Mouse (Mus musculus) forebrain, embryonic 10.5 days (tissue): ENCODE measurements around the gene Gpsm3. TPM values are rescaled to one million over a fixed set of nuclear protein-coding genes. Genes with fewer than 3 reads are reported as not detected.

Source experiments
- DNase-seq: peaks from one replicate; pipeline ENCODE4 v3.0.0-alpha.2; 2017; ENCODE audit warnings: low spot score; ENCODE audit errors: extremely low spot score
- H3K27ac ChIP-seq: fragments of 300-500 bp; sonication (generic); 2 replicates; pipeline ENCODE4 v1.5.1; 2016; ENCODE audit warnings: mild to moderate bottlenecking
- H3K27me3 ChIP-seq: fragments of 300-500 bp; sonication (generic); 2 replicates; pipeline ENCODE4 v1.6.1; 2016; ENCODE audit warnings: mild to moderate bottlenecking; ENCODE audit not compliant: poor library complexity, severe bottlenecking
- H3K36me3 ChIP-seq: fragments of 300-500 bp; sonication (generic); replicated peaks from 2 replicates; pipeline ENCODE4 v1.6.1; 2016; ENCODE audit warnings: mild to moderate bottlenecking, moderate library complexity
- H3K4me1 ChIP-seq: fragments of 300-500 bp; sonication (generic); 2 replicates; pipeline ENCODE4 v1.6.1; 2016
- H3K4me3 ChIP-seq: fragments of 300-500 bp; sonication (generic); 2 replicates; pipeline ENCODE4 v1.5.1; 2016; ENCODE audit warnings: mild to moderate bottlenecking, moderate library complexity
- H3K9me3 ChIP-seq: fragments of 300-500 bp; sonication (generic); 2 replicates; pipeline ENCODE4 v1.6.1; 2016; ENCODE audit warnings: mild to moderate bottlenecking, moderate library complexity
- WGBS: fragments of 180-500 bp; shearing (Covaris S2); methylation state at CpG from one replicate; pipeline ENCODE4 v1.1.7; 2016; 5-methylcytosine and 5-hydroxymethylcytosine counted together
- polyA plus RNA-seq: library from polyadenylated mRNA; unstranded; fragments of >200 nt; fragmentation: Nextera tagmentation; extraction: Ambion mirVana; gene quantifications from 2 replicates; pipeline ENCODE4 v1.2.1, GENCODE M21; 2016

Gene Gpsm3
- polyA plus RNA-seq, 1 experiment from 2014 or later: 5.9 TPM

- peaks cover 27% of the 10 kb centered on the region for H3K4me1 ChIP-seq
- 83% methylated on average over 11 of the region's 11 CpGs for WGBS
- no peak overlapping the region for H3K4me3 ChIP-seq
- no peak overlapping the region for H3K27ac ChIP-seq
- peaks cover 10% of the 10 kb centered on the region; the same call in 1 of the 2 replicates for H3K27me3 ChIP-seq
- no peaks in the 10 kb centered on the region for H3K36me3 ChIP-seq
- DNase-seq: no peak
- H3K9me3 ChIP-seq: 0 out of 2 replicates have a peak, but pooled peaks cover 3% of the 10 kb centered on the region
Observed at GRCm38 (mm10) chr17:34563354-34563753, 26.3 kb upstream of the Gpsm3 start.

DNA sequence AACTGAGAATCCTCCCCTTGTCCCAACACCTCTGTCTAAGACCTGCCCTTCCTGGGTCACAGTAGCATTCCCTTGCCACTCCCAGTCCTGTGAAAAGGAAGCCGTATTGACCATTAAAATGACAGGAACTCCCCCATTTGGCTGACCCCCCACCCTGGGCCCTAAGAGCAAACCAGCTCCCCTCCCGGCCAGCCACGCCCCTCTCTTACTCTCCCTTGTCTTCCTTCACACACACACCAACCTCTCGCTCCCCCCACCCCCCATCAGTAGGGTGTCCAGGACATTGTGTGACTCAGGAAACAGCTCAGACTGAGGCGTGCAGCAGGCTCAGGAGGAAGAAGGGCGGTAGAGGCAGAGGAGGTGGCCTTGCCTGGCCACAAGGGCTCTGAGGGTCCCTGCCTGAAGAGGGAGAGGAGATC, 25.6 kb upstream of the Gpsm3 start, which contains the start of gene Notch4:
Gene Notch4 (plus strand): TSS at position 266 of the 419 bp plus-strand sequence.
- H3K27ac ChIP-seq: peak within 1 kb of the TSS; percentile 68
- WGBS: 19% methylated on average over 6 of the region's 6 CpGs
- no peak for DNase-seq
- H3K4me3 ChIP-seq: peak within 1 kb of the TSS; percentile 24
- H3K27me3 ChIP-seq: peaks cover 10% of the 10 kb centered on the region; the same call in 1 of the 2 replicates
- H3K36me3 ChIP-seq: no peaks in the 10 kb centered on the region
- H3K4me1 ChIP-seq: peaks cover 27% of the 10 kb centered on the region
- H3K9me3 ChIP-seq: 0 out of 2 replicates have a peak, but pooled peaks cover 3% of the 10 kb centered on the region

DNA sequence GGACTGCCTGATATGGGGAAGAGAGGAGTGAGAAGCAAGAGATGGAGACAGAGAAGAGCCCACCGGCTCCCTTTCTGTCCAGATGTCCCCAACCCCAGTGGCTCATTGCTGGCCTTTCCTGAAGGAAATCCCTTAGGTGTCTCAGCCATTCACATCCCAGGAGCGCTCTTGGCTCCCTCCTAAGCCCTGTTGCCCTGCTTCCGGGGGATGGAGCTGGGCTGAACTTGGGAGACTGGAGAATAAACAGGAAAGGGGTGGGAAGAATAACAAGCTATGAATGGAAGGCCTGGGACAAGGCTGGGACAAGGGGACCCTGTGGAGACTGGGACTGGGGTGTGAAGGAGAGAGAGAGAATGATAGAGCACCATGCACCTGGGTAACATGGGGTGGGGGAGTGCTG, 24.8 kb upstream of the Gpsm3 start:
- Histone ChIP-seq H3K27ac (peak overlapping the region; percentile 68), H3K27me3 (peaks cover 10% of the 10 kb centered on the region; the same call in 1 of the 2 replicates), H3K4me3 (peak overlapping the region; percentile 5; the same call in 1 of the 2 replicates), H3K9me3 (0 out of 2 replicates have a peak, but pooled peaks cover 3% of the 10 kb centered on the region), H3K4me1 (peaks cover 27% of the 10 kb centered on the region), H3K36me3 (no peaks in the 10 kb centered on the region)
- no peak for DNase-seq
- WGBS: 50% methylated on average over 3 of the region's 3 CpGs

DNA sequence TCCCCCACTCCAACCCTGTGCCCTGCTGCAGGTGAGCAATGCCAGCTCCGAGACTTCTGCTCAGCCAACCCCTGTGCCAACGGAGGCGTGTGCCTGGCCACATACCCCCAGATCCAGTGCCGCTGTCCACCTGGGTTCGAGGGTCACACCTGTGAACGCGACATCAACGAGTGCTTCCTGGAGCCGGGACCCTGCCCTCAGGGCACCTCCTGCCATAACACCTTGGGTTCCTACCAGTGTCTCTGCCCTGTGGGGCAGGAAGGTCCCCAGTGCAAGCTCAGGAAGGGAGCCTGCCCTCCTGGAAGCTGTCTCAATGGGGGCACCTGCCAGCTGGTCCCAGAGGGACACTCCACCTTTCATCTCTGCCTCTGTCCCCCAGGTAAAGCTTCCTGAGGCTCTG, 22.3 kb upstream of the Gpsm3 start:
- no peak overlapping the region for H3K4me3 ChIP-seq
- no peak for DNase-seq
- no peaks in the 10 kb centered on the region for H3K36me3 ChIP-seq
- H3K9me3 ChIP-seq: peaks cover 3% of the 10 kb centered on the region; the same call in 1 of the 2 replicates
- no peak overlapping the region for H3K27ac ChIP-seq
- WGBS: 71% methylated on average over 9 of the region's 9 CpGs
- peaks cover 28% of the 10 kb centered on the region for H3K4me1 ChIP-seq
- H3K27me3 ChIP-seq: 0 out of 2 replicates have a peak, but pooled peaks cover 10% of the 10 kb centered on the region

- peaks cover 30% of the 10 kb centered on the region for H3K4me1 ChIP-seq
- H3K36me3 ChIP-seq: no peaks in the 10 kb centered on the region
- 83% methylated on average over 13 of the region's 13 CpGs for WGBS
- 0 out of 2 replicates have a peak, but pooled peaks cover 8% of the 10 kb centered on the region for H3K27me3 ChIP-seq
- no peak overlapping the region for H3K27ac ChIP-seq
- H3K9me3 ChIP-seq: peaks cover 3% of the 10 kb centered on the region; the same call in 1 of the 2 replicates
- no peak for DNase-seq
- H3K4me3 ChIP-seq: no peak overlapping the region
Observed at GRCm38 (mm10) chr17:34568421-34568820, 21.2 kb upstream of the Gpsm3 start.

DNA sequence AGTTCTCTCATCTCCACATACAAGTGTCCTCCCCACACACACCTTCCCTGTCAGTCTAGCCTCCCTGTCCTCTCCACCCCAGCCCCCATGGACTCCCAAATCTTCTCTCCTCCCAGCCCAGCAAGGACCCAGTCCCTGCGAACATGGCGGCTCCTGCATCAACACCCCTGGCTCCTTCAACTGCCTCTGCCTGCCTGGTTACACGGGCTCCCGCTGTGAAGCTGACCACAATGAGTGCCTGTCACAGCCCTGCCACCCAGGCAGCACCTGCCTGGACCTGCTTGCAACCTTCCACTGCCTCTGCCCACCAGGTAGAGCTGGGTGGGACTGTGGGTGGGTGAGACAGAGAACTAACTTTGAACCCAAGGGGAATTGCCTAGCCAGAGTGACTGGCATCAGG, 19.7 kb upstream of the Gpsm3 start:
- Histone ChIP-seq H3K36me3 (no peaks in the 10 kb centered on the region), H3K9me3 (peaks cover 3% of the 10 kb centered on the region; the same call in 1 of the 2 replicates), H3K27ac (no peak overlapping the region), H3K4me1 (peaks cover 19% of the 10 kb centered on the region), H3K4me3 (no peak overlapping the region), H3K27me3 (0 out of 2 replicates have a peak, but pooled peaks cover 6% of the 10 kb centered on the region)
- DNase-seq: no peak
- WGBS: 72% methylated on average over 4 of the region's 4 CpGs

- 12% methylated on average over 5 of the region's 5 CpGs for WGBS
- no peaks in the 10 kb centered on the region for H3K36me3 ChIP-seq
- peaks cover 13% of the 10 kb centered on the region for H3K4me1 ChIP-seq
- H3K27ac ChIP-seq: no peak overlapping the region
- no peak for DNase-seq
- no peaks in the 10 kb centered on the region; the same call in 1 of the 2 replicates for H3K9me3 ChIP-seq
- H3K4me3 ChIP-seq: no peak overlapping the region
- 0 out of 2 replicates have a peak, but pooled peaks cover 3% of the 10 kb centered on the region for H3K27me3 ChIP-seq
Observed at GRCm38 (mm10) chr17:34571875-34572274, 17.7 kb upstream of the Gpsm3 start.

GRCm38 (mm10) chr17:34572361-34572760, 17.2 kb upstream of the Gpsm3 start:
- H3K27me3 ChIP-seq: no peaks in the 10 kb centered on the region
- H3K27ac ChIP-seq: peak overlapping the region; percentile 61
- WGBS: 9% methylated on average over 15 of the region's 15 CpGs
- no peaks in the 10 kb centered on the region for H3K36me3 ChIP-seq
- no peak for DNase-seq
- no peak overlapping the region for H3K4me3 ChIP-seq
- H3K9me3 ChIP-seq: no peaks in the 10 kb centered on the region; the same call in 1 of the 2 replicates
- H3K4me1 ChIP-seq: peaks cover 13% of the 10 kb centered on the region

- Histone ChIP-seq H3K27ac (no peak overlapping the region), H3K27me3 (no peaks in the 10 kb centered on the region), H3K9me3 (no peaks in the 10 kb centered on the region; the same call in 1 of the 2 replicates), H3K4me3 (no peak overlapping the region), H3K4me1 (peaks cover 11% of the 10 kb centered on the region), H3K36me3 (no peaks in the 10 kb centered on the region)
- WGBS: 72% methylated on average over 5 of the region's 5 CpGs
- DNase-seq: no peak
Observed at GRCm38 (mm10) chr17:34576577-34576976, 13.0 kb upstream of the Gpsm3 start.

- DNase-seq: no peak
Observed at GRCm38 (mm10) chr17:34578070-34578469, 11.5 kb upstream of the Gpsm3 start.

GRCm38 (mm10) chr17:34582528-34582927, 7.1 kb upstream of the Gpsm3 start:
- no peak for DNase-seq
- Histone ChIP-seq H3K27ac (peak overlapping the region; percentile 44; the same call in 1 of the 2 replicates), H3K36me3 (no peaks in the 10 kb centered on the region), H3K4me1 (peaks cover 33% of the 10 kb centered on the region), H3K27me3 (no peaks in the 10 kb centered on the region), H3K9me3 (no peaks in the 10 kb centered on the region), H3K4me3 (no peak overlapping the region)
- WGBS: 89% methylated on average over 12 of the region's 12 CpGs

More at GRCm38 (mm10) chr17:34578070-34578469, 11.5 kb upstream of the Gpsm3 start:
- H3K9me3 ChIP-seq: no peaks in the 10 kb centered on the region
- no peaks in the 10 kb centered on the region for H3K27me3 ChIP-seq
- WGBS: 89% methylated on average over 3 of the region's 3 CpGs
- no peak overlapping the region for H3K27ac ChIP-seq
- H3K36me3 ChIP-seq: no peaks in the 10 kb centered on the region
- no peaks in the 10 kb centered on the region for H3K4me1 ChIP-seq
- H3K4me3 ChIP-seq: no peak overlapping the region

DNA sequence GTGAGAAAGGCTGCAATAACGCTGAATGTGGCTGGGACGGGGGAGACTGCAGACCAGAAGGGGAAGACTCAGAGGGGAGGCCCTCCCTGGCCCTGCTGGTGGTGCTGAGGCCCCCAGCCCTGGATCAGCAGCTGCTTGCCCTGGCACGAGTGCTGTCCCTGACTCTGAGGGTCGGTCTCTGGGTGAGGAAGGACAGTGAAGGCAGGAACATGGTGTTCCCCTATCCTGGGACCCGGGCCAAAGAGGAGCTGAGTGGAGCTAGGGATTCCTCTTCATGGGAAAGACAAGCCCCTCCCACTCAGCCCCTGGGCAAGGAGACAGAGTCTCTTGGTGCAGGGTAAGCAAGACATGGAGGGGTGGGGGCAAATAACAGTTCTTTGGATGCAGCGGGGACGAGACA, 6.2 kb upstream of the Gpsm3 start:
- Histone ChIP-seq H3K36me3 (no peaks in the 10 kb centered on the region), H3K9me3 (no peaks in the 10 kb centered on the region), H3K4me3 (no peak overlapping the region), H3K4me1 (peaks cover 41% of the 10 kb centered on the region), H3K27ac (peak overlapping the region; percentile 36), H3K27me3 (no peaks in the 10 kb centered on the region)
- 71% methylated on average over 7 of the region's 7 CpGs for WGBS
- DNase-seq: no peak

- no peak for DNase-seq
- no peaks in the 10 kb centered on the region for H3K27me3 ChIP-seq
- H3K4me3 ChIP-seq: no peak overlapping the region
- 85% methylated on average over 8 of the region's 8 CpGs for WGBS
- peaks cover 46% of the 10 kb centered on the region for H3K4me1 ChIP-seq
- peak overlapping the region; percentile 36; the same call in 1 of the 2 replicates for H3K27ac ChIP-seq
- no peaks in the 10 kb centered on the region for H3K36me3 ChIP-seq
- no peaks in the 10 kb centered on the region for H3K9me3 ChIP-seq
Observed at GRCm38 (mm10) chr17:34583819-34584218, 5.8 kb upstream of the Gpsm3 start.
